Mouse (Mus musculus) cortical plate, adult 2 months (tissue): ENCODE measurements around the gene Palld.

Experiments used
- CTCF ChIP-seq: fragments of 200-500 bp; IDR thresholded peaks from 2 replicates; pipeline ENCODE4 v1.5.1; 2011; ENCODE audit warnings: mild to moderate bottlenecking, control low read depth, low read length; ENCODE audit not compliant: insufficient read depth; ENCODE audit errors: extremely low read depth
- POLR2A ChIP-seq: fragments of 200-500 bp; IDR thresholded peaks from 2 replicates; pipeline ENCODE4 v1.6.1; 2011; ENCODE audit warnings: mild to moderate bottlenecking, low read length, control low read depth; ENCODE audit not compliant: insufficient read depth; ENCODE audit errors: extremely low read depth

- TF ChIP-seq POLR2A (no peak), CTCF (no peak)
Observed at GRCm38 (mm10) chr8:61776560-61776959, 125.9 kb downstream of the Palld start.
